Mouse (Mus musculus) neural tube, embryonic 15.5 days (tissue): ENCODE results near the gene Tenm2. TPM values are rescaled to one million over a fixed set of nuclear protein-coding genes. Genes with fewer than 3 reads are reported as not detected.
A peak's percentile ranks its signal among the peaks of the same experiment; 100 is the strongest.

Source experiments
- ATAC-seq: fragments of 200-750 bp; cut with Nextera tagmentation; 2 replicates; pipeline ENCODE4 v1.8.0; 2017; ENCODE audit warnings: mild to moderate bottlenecking, moderate TSS enrichment, moderate library complexity; ENCODE audit not compliant: low FRiP score
- H3K27ac ChIP-seq: fragments of 300-500 bp; sonication (generic); replicated peaks from 2 replicates; pipeline ENCODE4 v1.5.1; 2015; ENCODE audit warnings: mild to moderate bottlenecking, inconsistent platforms
- H3K27me3 ChIP-seq: fragments of 300-500 bp; sonication (generic); replicated peaks from 2 replicates; pipeline ENCODE4 v1.6.1; 2015; ENCODE audit warnings: inconsistent platforms
- H3K36me3 ChIP-seq: fragments of 300-500 bp; sonication (generic); 2 replicates; pipeline ENCODE4 v1.6.1; 2015; ENCODE audit warnings: inconsistent platforms
- H3K4me1 ChIP-seq: fragments of 300-500 bp; sonication (generic); 2 replicates; pipeline ENCODE4 v1.6.1; 2015; ENCODE audit warnings: inconsistent platforms
- H3K4me2 ChIP-seq: fragments of 300-500 bp; sonication (generic); 2 replicates; pipeline ENCODE4 v1.6.1; 2015; ENCODE audit warnings: inconsistent platforms, mild to moderate bottlenecking, moderate library complexity
- H3K4me3 ChIP-seq: fragments of 300-500 bp; sonication (generic); replicated peaks from 2 replicates; pipeline ENCODE4 v1.5.1; 2015; ENCODE audit warnings: mild to moderate bottlenecking, inconsistent platforms
- H3K9ac ChIP-seq: fragments of 300-500 bp; sonication (generic); replicated peaks from 2 replicates; pipeline ENCODE4 v1.6.1; 2015; ENCODE audit warnings: mild to moderate bottlenecking, inconsistent platforms
- H3K9me3 ChIP-seq: fragments of 300-500 bp; sonication (generic); replicated peaks from 2 replicates; pipeline ENCODE4 v1.6.1; 2016; ENCODE audit warnings: inconsistent platforms
- WGBS: fragments of 180-500 bp; shearing (Covaris S2); methylation state at CpG from one replicate; pipeline ENCODE4 v1.1.7; 2015; ENCODE audit warnings: mixed read lengths; 5-methylcytosine and 5-hydroxymethylcytosine counted together
- polyA plus RNA-seq: library from polyadenylated mRNA; unstranded; fragments of >200 nt; fragmentation: Nextera tagmentation; extraction: Ambion mirVana; gene quantifications from 2 replicates; pipeline ENCODE4 v1.2.1, GENCODE M21; 2015

Gene Tenm2
- polyA plus RNA-seq, 1 experiment from 2014 or later, result 34.7 TPM

DNA sequence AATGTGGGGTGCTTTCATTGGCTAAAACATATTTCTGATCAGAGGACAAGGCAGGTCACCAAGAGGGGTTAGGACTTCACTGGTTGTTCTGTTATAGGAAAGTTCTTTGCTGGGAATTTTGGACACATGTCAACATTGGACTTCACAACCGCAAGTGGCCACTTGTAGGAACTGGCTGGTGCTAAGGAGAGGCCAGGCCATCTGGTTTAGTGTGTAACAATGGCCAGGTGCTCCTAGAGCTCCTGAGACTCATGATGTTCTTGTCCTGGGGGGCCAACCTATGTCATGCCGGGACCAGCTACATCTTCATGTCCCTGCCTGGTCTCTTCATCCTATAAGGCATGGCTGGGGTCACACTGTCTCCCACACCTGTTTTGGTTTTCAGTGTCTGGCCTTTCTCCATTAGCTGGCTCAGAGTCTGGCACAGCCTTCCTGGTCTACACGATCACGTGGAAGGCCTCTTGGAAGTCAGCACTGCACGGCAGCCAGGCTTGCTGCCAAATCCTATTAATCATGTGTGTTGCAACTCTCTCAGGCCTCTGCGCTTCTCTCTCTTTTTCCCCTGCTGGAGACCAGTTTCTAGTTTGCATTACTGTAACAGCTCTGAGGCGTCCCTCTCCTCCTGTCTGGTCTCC, 1199.6 kb downstream of the Tenm2 start:
- ATAC-seq, result peak; percentile 68
- 0 out of 2 replicates have a peak, but pooled peaks cover 5% of the 10 kb centered on the region for H3K36me3 ChIP-seq
- no peak overlapping the region for H3K4me3 ChIP-seq
- H3K27ac ChIP-seq, result peak overlapping the region; percentile 35
- H3K9ac ChIP-seq, result no peak overlapping the region
- H3K27me3 ChIP-seq, result no peaks in the 10 kb centered on the region
- peaks cover 26% of the 10 kb centered on the region for H3K4me1 ChIP-seq
- no peak overlapping the region for H3K4me2 ChIP-seq
- whole genome bisulfite sequencing, result 35% methylated on average over 7 of the region's 7 CpGs
- no peaks in the 10 kb centered on the region for H3K9me3 ChIP-seq

DNA sequence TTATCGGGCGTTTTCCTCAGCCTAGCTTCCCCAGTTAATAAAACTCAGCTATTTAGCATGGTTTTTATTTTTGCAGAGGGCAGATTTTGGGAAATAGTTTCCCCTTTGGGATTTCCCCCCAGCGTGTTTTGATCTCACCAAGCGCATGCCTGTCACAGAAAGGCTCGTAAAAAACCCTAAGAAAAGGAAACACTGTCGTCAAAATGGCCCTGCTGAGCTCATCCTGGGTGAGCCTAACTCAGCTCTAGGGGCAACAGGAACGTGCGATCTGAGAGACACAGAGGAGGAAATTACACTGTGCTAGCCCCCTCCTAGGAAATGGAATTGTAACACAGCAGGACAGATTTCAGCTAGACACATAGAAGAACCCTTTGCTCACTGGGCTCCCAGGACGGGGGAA, 1204.0 kb downstream of the Tenm2 start:
- no peak overlapping the region for H3K4me3 ChIP-seq
- H3K4me2 ChIP-seq, result peak overlapping the region; percentile 11
- no peak overlapping the region for H3K9ac ChIP-seq
- peak overlapping the region; percentile 71 for H3K27ac ChIP-seq
- no peaks in the 10 kb centered on the region for H3K27me3 ChIP-seq
- peak; percentile 54 for ATAC-seq
- 9% methylated on average over 9 of the region's 9 CpGs for WGBS
- H3K4me1 ChIP-seq, result peaks cover 35% of the 10 kb centered on the region
- H3K9me3 ChIP-seq, result no peaks in the 10 kb centered on the region
- H3K36me3 ChIP-seq, result 0 out of 2 replicates have a peak, but pooled peaks cover 2% of the 10 kb centered on the region

DNA sequence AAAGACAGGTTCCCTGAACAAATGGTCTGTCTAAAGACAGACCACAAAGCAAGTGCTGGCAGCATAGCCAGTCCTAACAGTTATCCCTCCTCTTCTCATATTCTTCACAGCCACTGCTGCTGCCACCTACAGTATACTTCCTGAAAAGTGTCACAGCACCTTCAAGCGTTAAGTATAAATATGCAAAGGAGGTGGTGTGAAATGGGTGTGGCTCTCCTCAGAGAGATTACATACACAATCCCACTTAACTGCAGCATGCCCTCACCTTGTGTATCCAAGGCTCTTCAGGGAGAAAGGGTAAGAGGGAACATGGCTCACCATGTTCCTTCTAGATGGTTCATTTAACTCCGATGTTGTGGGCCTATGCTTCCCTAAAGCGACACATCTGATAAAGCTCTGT, 1215.8 kb downstream of the Tenm2 start:
- no peak overlapping the region for H3K4me3 ChIP-seq
- 0 out of 2 replicates have a peak, but pooled peaks cover 8% of the 10 kb centered on the region for H3K27me3 ChIP-seq
- H3K36me3 ChIP-seq, result peaks cover 24% of the 10 kb centered on the region

DNA sequence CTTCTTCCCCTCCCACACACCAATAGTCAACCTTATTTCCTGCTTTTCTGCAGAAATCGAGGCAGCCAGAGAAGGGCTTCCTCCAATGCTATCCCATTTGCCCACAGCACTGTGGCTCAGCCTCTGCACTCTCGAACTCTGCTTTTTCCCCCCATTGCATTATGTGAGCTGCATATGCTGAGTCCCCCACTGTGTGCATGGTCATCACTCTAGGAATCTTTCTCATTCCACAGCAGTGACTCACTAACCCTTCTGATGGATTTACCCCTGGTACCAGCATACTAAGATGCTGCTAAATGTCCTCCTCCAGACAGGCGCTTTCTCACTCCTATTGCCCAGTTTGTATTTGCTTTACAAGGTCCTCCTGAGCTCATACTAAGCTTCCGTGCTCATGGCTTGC, 1222.6 kb downstream of the Tenm2 start:
- Histone ChIP-seq H3K9ac (no peak overlapping the region), H3K9me3 (no peaks in the 10 kb centered on the region), H3K4me2 (no peak overlapping the region), H3K4me1 (peaks cover 12% of the 10 kb centered on the region), H3K27ac (no peak overlapping the region), H3K36me3 (peaks cover 6% of the 10 kb centered on the region; the same call in 1 of the 2 replicates), H3K4me3 (no peak overlapping the region), H3K27me3 (no peaks in the 10 kb centered on the region)
- ATAC-seq, result no peak
- 87% methylated on average over 4 of the region's 4 CpGs for WGBS

More for the DNA sequence above, 1215.8 kb downstream of the Tenm2 start:
- no peak for ATAC-seq
- H3K4me1 ChIP-seq, result no peaks in the 10 kb centered on the region
- WGBS, result 73% methylated on average over 3 of the region's 3 CpGs
- no peak overlapping the region for H3K4me2 ChIP-seq
- 0 out of 2 replicates have a peak, but pooled peaks cover 2% of the 10 kb centered on the region for H3K9me3 ChIP-seq
- no peak overlapping the region for H3K9ac ChIP-seq
- no peak overlapping the region for H3K27ac ChIP-seq

- H3K4me2 ChIP-seq, result no peak overlapping the region
- peak; percentile 62 for ATAC-seq
- no peak overlapping the region for H3K9ac ChIP-seq
- peaks cover 12% of the 10 kb centered on the region for H3K4me1 ChIP-seq
- 20% methylated on average over 11 of the region's 11 CpGs for WGBS
- no peaks in the 10 kb centered on the region for H3K9me3 ChIP-seq
- no peaks in the 10 kb centered on the region for H3K27me3 ChIP-seq
- peak overlapping the region; percentile 58 for H3K27ac ChIP-seq
- no peak overlapping the region for H3K4me3 ChIP-seq
- peaks cover 15% of the 10 kb centered on the region; the same call in 1 of the 2 replicates for H3K36me3 ChIP-seq
Measured at GRCm38 (mm10) chr11:36009281-36010208, 1226.2 kb downstream of the Tenm2 start.

DNA sequence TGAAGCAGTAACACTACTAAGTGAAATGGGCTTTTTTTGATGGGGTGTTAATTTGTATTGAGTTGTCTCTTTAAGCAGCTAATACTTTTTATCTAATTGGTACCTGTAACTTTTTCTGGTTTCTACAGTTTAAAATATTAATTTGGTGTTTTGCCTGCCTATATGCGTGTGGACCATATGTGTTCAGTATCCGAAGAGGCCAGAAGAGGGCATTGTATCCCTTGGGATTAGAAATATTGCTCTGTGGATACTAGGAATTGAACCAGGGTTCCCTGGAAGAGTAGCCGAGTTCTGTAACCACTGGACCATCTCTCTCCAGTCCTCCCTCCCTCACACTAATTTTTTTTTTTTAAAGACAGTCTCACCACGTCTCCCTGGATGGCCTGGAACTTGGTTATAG, 1232.9 kb downstream of the Tenm2 start:
- no peak for ATAC-seq
- Histone ChIP-seq H3K36me3 (peaks cover 7% of the 10 kb centered on the region; the same call in 1 of the 2 replicates), H3K4me2 (no peak overlapping the region), H3K27ac (no peak overlapping the region), H3K4me3 (no peak overlapping the region), H3K27me3 (peaks cover 4% of the 10 kb centered on the region; the same call in 1 of the 2 replicates), H3K9me3 (no peaks in the 10 kb centered on the region), H3K9ac (no peak overlapping the region), H3K4me1 (peaks cover 23% of the 10 kb centered on the region)
- 46% methylated on average over 4 of the region's 4 CpGs for WGBS

GRCm38 (mm10) chr11:36001282-36001970, 1234.3 kb downstream of the Tenm2 start:
- peak overlapping the region; percentile 56 for H3K4me2 ChIP-seq
- peaks cover 4% of the 10 kb centered on the region; the same call in 1 of the 2 replicates for H3K27me3 ChIP-seq
- WGBS, result 3% methylated on average over 28 of the region's 28 CpGs
- H3K27ac ChIP-seq, result 0 out of 2 replicates have a peak overlapping the region, but pooled peaks have one; percentile 37
- H3K9ac ChIP-seq, result no peak overlapping the region; the same call in 1 of the 2 replicates
- H3K4me1 ChIP-seq, result peaks cover 23% of the 10 kb centered on the region
- ATAC-seq, result peak; percentile 90
- H3K36me3 ChIP-seq, result no peaks in the 10 kb centered on the region
- H3K4me3 ChIP-seq, result peak overlapping the region; percentile 19
- H3K9me3 ChIP-seq, result no peaks in the 10 kb centered on the region

DNA sequence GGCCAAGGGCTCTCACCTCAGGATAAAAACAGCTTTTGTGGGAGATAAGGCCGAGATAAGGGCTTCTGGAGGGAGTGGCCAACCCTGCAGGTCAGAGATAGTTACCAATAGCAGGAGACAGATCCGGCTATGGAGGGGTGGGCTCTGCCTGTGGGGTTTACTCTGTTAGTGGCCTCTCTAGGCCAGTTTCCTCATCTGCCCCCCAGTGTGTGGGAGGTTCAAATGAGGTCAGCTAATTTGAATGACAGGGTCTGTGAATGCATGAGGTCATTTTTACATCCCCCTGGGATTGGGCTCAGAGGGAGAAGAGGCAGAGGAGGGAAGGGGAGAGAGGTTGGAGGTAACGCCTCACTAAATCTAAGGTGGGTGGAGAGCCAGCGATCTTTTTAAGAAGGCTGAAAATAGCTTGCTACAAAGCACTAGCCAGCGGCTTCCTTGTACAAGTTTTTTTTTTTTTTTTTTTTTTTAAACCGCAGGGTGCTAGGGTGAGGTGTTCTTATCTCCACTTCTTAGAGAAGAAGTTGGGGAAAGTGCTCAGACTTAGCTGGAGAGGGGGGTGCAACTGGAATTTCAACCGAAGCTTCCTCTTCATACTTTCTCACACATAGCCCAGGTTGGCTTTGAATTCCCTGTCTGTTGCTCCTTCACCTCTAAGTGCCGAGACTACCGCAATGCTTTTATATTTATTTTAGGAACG, 1235.0 kb downstream of the Tenm2 start:
- H3K4me2 ChIP-seq, result peak overlapping the region; percentile 56
- WGBS, result 5% methylated on average over 10 of the region's 10 CpGs
- H3K27me3 ChIP-seq, result peaks cover 4% of the 10 kb centered on the region; the same call in 1 of the 2 replicates
- no peak overlapping the region for H3K27ac ChIP-seq
- no peak overlapping the region for H3K9ac ChIP-seq
- H3K4me1 ChIP-seq, result peaks cover 23% of the 10 kb centered on the region
- peak; percentile 32; the same call in 1 of the 2 replicates for ATAC-seq
- H3K36me3 ChIP-seq, result no peaks in the 10 kb centered on the region
- H3K4me3 ChIP-seq, result peak overlapping the region; percentile 19
- H3K9me3 ChIP-seq, result no peaks in the 10 kb centered on the region

DNA sequence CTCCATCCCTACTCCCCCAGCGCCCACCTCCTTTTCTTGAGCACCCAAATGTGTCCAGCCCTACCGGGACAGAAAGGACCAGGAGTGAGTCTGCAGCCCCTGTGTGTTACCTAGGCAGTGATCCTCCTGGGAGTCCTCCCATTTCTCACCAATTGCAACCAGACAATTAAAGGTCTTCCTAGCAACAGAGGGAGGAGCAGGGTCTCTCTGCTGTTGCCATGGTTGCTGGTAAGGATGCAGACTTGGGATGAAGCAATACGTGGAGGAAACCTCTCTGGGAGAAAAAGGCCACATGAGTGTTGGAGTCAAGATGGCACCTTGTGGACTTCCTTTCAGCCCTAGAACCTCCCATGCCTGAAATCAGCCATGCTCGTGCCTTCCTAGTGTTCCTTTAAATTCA, 1235.7 kb downstream of the Tenm2 start:
- H3K36me3 ChIP-seq, result no peaks in the 10 kb centered on the region
- H3K9ac ChIP-seq, result no peak overlapping the region
- peaks cover 4% of the 10 kb centered on the region; the same call in 1 of the 2 replicates for H3K27me3 ChIP-seq
- H3K4me2 ChIP-seq, result no peak overlapping the region
- H3K4me3 ChIP-seq, result no peak overlapping the region
- WGBS, result 10% methylated on average over 4 of the region's 4 CpGs
- H3K27ac ChIP-seq, result no peak overlapping the region
- peaks cover 23% of the 10 kb centered on the region for H3K4me1 ChIP-seq
- no peaks in the 10 kb centered on the region for H3K9me3 ChIP-seq
- 0 out of 2 replicates have a peak, but pooled peaks have one; percentile 13 for ATAC-seq

DNA sequence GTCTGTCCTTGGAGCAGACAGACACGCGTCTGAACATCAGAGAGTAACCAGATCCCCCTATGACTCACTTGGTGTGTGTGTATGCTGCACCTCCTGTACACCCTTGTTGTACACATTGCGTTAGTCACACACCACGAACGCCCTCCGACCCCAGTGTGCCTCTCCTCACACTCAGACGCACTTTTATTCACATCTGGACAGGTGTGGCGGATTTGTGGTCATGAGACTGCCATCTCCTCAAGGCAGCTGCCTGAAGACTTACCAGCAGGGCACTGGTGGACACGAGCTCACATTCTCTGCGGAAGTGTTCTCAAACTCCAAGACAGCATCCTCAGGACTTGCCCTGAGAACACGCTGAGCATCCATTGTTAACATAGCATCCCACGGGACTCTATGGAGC, 1237.7 kb downstream of the Tenm2 start:
- peaks cover 23% of the 10 kb centered on the region for H3K4me1 ChIP-seq
- WGBS, result 84% methylated on average over 12 of the region's 12 CpGs
- ATAC-seq, result no peak

DNA sequence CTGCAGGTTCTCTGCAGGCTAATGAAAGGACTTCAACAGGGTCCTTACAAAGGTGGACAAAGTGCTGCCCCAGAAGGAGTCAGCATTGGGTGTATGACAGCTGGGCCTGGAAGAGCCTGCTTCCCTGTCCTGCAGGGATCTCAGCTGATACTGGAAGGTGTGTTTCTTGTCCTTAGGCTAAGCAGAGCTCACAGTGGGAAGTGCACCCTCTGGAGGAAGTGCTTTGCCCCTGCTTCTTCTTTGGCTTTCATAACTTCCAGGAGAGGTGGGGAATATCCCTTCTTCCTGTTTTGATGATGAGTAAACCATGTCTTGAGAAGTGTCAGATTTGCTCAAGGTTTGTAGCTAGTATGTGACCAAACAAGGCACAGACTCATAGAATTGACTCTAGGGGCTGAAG, 1240.5 kb downstream of the Tenm2 start:
- H3K9ac ChIP-seq, result no peak overlapping the region
- ATAC-seq, result no peak
- H3K9me3 ChIP-seq, result no peaks in the 10 kb centered on the region
- no peak overlapping the region for H3K27ac ChIP-seq
- H3K27me3 ChIP-seq, result no peaks in the 10 kb centered on the region
- no peak overlapping the region for H3K4me2 ChIP-seq
- H3K36me3 ChIP-seq, result no peaks in the 10 kb centered on the region
- peaks cover 10% of the 10 kb centered on the region for H3K4me1 ChIP-seq
- no peak overlapping the region for H3K4me3 ChIP-seq

More for the DNA sequence above, 1237.7 kb downstream of the Tenm2 start:
- Histone ChIP-seq H3K27me3 (no peaks in the 10 kb centered on the region), H3K4me2 (no peak overlapping the region), H3K9ac (no peak overlapping the region), H3K27ac (no peak overlapping the region), H3K9me3 (no peaks in the 10 kb centered on the region), H3K4me3 (no peak overlapping the region), H3K36me3 (no peaks in the 10 kb centered on the region)
